Mouse (Mus musculus) lung, postnatal 14 days (tissue): ENCODE data around the gene Nckap5.
"Not testable (repeated sequence)": the region's sequence is repeated elsewhere in the genome, so short reads cannot be mapped to it uniquely, and the experiment has no call there.

Source experiments
- DNase-seq: peaks from one replicate; pipeline ENCODE4 v3.0.0; 2021

Nckap5 gene

DNA sequence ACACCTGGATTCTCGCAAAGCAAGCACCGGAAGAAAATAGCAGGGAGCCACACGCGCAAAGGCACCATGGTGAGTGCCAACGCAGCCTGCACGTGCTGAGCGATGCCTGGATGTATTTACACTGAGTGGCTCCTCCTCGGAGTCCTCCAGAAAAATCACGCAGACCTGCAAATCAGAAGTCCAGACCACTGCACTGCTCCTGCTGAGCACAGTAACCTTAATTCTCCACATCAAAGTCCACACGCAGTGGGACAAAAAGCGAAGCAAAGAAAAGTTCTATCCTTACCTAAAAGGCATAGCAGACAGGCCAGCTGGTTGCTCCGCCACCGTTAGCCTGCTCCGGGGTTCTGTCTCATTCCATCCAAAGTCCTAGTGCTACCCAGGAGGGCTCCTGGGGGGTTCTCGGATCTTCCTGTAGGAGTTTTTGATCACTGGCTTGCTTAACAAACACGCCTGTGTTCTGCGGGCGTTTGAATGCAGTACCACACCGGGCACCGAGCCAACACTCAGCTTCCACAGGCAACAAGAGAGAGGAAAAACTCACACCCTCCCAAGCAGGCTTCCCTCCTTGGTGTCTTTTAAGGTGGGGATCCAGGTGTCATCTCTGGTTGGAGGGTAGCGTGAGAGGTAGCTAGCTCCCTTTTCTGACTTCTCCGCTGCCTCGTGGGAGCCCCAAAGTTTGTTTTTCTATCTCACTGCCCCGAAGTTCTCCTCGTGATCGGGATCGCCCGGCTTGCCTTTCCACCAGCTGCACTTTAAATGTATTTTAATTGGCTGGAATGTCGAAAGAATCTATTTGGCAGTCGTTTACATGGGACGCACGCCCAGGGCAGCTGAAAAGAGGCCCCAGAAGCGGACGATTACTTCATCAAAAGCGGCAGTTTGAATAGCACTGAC lies at the start of gene Nckap5:
TSS of gene Nckap5 (minus strand) at position 769 of the 897 bp plus-strand sequence.
- DNase-seq = peak; percentile 78

DNA sequence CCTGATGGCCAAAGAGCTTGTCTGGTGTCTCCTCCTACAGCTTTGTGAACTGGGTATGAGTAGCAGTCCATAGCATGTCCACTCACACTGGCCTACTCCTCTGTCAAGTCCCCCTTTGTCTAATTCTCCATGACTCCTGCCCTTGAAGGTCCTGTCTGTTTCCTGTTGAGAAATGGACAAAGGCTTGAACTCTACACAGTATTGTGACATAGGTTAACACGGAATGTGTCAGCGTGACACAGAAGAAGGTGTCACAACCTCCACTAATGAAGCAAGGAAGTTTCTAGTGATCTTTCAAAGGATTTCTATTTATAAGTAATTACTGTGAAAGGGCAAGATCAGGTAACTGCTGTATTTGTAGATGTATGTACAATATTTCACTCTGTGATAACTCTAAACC lies 46.9 kb upstream of the Nckap5 start:
- no peak for DNase-seq

DNA sequence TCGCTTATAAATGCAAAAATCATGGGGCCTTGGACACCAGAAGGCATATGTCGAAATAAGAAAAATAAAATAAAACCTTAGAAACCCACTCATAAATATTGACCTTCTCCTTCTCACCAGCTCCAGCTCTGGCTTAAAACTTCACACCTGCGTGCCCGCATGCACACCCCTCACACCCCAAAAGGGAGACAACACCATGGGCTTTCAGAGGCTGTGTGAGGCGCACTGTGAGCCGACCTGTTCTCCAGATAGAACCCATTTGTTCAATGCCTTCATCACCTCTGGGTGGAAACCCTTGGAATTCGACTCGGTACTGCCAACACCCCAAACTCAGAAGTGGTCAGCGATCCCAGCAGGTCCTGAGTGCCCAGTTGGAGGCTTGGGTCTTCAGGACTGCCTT lies 37.8 kb upstream of the Nckap5 start:
- no peak for DNase-seq

DNA sequence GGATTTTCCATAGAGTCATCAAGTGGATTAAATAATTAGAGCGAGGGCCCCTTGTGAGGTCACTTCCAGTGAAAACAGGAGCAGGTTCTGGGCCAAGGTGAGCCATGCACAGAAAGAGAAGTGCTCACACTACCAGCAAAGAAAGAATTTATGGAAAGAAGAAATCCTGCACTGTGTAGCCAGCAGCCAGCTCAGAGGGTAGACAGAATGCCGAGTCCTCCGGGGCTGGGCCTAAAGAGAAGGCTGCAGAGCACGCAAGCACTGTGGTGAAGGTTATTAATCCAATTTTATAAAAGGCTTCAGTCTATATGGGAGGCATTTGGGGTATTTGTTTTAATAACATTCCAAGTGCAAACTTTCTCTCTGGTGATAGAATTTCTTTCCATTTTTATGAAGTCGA lies 37.3 kb upstream of the Nckap5 start:
- no peak for DNase-seq

DNA sequence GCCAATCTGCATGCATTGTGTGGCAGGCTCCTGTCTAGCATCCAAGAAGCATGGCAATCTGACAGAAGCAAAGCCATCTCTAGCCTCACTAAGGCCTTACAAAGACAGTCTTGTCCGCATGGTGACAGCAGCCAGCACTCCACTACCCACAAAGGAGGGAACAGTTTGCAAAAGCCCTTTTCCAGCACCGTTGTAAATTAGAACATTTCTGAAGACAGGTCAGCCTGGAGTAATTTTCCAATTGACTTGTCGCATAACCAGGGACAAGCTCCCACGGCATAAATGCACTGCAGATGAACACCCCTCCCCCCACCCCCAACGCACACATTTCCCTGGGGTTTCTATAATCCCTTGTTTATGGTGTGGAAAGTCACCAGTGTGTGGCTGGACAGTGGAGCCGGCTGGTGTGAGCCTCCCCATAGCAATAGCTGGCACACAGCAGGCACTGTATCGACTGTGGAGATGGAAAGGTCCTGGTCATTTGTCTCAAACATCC lies 35.0 kb upstream of the Nckap5 start:
- DNase-seq = no peak

DNA sequence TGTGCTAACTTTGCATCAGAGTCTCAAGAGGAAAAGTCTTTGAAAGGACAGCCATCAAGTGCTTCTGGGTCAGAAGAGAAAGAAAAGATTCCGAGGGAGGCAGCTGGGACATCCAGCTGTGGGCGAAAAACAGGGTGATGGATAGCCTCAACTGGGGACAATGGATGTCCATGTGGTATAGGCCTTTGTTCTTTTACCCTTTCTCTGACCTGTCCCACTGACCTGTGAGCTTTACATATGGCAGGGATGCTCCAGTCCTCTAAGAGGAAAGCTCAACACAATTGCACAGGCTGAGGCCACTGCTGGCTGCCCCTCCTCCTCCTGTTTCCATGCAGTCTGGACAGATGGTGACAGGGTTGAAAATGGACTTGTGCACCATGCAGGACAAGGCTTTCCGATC lies 31.2 kb upstream of the Nckap5 start:
- DNase-seq = no peak

DNA sequence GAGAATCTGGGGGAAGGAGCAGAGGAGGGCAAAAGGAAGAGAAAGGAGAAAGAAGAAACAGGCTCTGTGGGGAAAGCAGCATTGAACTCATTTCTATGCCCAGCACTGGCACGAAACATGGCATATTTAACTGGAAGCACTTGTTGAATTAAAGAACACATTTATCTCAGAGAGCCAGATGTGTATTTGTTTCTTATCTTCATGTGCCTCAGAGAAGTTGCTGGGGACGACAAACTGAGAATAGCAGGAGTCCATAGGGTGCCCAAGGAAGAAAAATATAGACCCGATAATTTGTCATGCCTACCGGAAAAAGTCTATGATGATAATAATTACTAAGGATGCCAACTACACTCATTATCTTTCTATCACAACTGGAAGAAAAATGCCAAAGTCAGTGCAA lies 29.9 kb upstream of the Nckap5 start:
- no peak for DNase-seq

DNA sequence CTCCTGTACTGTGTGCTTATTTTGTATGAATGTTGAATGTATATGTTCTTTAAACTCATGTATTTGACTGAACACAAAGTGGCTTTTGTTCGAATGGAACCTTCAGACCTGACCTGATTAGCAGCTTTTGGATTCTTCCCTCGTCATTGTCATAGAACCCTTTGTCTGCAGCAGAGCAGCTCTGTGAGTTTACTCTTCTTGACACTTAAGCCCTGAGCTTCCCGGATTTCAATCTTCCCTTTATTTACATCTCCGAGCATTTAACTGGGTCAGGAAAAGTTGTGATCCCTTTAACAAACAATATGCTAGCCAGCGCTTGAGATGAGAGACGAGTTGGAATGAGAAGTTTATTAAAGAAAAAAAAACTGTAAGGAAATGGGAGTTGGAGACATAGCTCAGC lies 18.9 kb upstream of the Nckap5 start:
- no peak for DNase-seq

DNA sequence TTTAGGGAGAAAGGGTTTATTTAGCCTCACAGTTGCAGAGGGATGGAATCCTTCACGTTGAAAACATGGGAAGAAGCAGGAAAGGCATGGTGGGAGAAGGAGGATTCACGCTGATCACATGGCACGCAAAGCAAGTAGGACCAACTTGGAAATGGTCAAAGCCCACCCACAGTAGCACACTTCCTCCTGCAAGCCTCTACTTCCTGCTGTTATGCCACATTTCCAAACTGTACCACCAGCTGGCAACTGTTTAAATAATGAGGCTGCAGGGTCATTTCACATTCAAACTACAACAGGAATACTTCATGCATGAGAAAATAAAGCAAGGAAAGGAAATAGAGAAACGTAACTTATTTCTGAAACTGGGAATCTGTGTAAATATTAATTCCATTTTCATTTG lies 15.7 kb upstream of the Nckap5 start:
- DNase-seq = no peak

DNA sequence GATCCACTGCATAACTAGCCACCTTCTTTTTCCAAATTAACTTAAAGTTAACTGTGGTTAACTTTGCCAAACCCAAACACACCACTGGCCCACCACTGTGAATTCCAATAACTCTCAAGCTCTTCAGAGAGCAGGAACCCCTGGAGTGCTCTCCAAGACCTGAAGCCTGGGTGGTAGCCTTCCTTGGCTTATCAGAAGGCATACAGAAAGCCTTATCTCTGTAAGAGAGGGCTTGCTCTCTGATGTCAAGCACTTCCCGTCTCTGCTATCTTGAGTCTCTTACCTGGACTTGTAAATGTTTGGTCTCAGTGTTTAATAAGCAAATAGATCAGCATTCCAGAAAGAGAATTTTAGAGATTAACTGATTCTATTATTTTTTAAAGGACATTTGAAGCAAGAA lies 2.3 kb upstream of the Nckap5 start:
- peak; percentile 7 for DNase-seq

DNA sequence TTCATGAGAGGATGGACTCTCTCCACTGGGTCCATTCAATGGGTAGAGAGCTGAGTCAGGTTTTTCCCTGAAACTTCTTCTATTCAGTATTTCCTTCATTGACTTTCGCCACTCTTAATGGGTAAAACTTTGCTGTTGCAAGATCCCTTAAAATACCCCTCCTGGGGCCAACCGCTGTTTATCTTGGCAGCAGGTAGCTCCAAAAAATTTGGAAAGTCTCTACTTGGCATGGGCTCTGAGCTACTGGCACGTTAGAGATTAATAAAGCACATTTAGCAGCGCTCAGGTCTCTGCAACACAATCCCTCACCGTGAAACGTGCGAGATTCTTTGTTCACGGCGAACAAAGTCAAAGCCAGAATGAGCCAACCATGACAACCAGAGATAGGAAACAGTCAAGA lies 1.6 kb downstream of the Nckap5 start:
- DNase-seq = peak; percentile 28

DNA sequence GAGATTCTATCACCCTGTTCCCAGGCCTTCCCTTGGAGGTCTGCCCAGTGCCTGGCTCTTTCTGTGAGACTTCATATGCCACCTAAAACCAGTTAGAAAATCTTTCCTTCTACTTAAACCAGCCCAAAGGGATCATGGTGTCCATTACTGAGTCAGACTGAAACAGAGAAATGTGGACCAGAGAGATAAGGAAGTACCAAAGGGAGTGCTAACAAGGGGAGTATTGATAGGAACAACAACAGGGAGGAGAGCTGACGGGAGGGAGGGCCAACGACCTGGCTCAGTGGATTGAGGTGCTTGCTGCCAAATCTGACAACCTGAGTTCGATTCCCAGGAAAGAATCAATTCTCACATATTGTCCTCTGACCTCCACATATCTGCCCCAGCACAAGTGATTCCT lies 5.8 kb downstream of the Nckap5 start:
- DNase-seq = no peak

DNA sequence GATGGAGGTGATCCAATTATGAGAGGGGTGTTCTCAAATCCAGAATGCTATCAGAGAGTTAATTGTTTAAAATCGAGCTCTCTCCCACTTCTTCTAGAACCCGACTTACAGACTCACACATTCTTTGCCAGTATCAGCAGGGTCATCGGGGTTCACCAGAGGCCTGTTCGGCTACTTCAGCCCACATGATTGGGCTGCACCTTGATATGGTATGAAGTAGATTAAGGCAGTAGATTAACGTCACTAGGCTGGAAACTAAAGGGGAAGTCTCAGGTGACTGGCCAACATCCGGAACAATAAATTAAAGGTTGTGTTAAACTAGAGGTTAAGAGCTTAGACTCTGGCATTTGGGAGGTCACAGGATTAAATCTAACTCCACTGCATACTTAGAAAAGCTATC lies 8.4 kb downstream of the Nckap5 start:
- no peak for DNase-seq

DNA sequence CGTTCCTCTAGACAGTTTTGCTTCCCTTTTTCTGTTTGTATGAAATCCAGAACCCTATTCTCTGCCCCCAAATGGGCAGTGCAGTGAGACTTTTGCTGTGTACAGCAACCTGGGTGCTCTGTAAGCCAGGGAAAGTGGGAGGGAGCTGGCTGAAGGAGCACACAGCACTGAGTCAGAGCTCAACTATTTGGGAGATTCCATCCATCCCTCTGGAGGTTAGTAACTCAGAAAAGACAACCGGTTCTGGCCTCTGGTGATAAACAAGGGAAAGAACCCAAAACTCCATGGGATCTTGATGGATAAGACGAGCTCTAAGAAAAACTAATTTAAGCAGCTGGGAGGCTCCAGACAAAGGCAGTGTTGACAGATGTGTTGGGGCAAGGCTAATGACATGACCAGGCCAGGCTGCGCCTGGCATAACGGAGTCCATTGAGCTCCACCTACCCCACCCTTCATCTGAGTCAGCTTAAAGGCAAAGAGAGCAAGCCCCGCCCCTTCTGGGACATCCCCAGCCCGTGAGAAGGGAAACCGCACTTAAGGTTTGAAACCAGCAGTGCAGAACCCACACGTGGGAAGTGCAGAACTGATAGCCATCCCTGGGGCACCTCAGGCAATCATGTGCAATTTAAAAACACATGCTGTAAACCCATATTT lies 13.1 kb downstream of the Nckap5 start:
- peak; percentile 43 for DNase-seq

DNA sequence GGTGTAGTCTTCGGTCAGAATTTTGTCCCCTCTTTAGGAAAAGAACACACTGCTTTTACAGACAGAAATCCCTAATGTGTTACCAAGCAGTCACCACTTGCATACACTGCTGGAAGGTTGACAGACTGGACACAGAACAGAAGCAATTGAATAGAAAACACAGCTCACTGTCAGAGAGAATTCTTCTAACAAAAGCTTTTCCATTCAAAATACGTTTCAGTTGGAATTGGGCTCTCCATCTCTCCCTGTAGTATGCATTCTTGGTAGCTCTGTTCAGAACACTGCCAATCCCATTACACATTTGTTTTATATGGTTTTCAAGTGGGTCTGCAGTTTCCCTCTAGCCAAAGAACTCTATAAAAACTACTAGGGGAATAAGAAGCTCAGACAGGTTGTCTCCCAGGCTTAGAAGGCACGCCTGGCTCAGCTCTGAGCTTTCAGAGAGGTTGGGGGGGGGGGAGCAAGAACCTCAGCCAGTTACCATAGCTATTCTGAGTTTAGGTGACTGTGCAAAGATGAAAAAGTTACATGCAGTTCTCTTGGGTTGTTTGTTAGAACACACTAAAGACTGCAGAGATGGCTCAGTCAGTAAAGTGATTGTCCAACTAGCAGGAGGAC lies 23.5 kb downstream of the Nckap5 start:
- DNase-seq = no peak

DNA sequence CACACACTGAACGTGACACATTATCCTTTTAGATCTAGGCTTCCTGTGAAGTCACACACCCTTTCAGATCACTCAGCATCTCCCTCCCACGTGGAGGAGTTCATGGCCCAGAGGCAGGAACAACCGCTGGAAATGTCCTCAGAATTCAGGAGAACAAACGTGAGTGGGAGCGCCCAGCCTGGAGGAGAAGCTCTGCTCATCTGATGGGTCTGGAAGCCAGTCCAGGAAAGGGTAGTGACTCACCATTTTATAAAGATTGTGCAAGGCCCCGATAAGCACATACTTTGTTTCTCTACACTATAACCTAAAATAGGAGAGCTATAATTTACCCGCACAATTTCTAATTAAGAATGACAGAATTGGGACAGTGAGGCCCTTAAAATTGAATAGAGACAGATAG lies 24.1 kb downstream of the Nckap5 start:
- DNase-seq = no peak

DNA sequence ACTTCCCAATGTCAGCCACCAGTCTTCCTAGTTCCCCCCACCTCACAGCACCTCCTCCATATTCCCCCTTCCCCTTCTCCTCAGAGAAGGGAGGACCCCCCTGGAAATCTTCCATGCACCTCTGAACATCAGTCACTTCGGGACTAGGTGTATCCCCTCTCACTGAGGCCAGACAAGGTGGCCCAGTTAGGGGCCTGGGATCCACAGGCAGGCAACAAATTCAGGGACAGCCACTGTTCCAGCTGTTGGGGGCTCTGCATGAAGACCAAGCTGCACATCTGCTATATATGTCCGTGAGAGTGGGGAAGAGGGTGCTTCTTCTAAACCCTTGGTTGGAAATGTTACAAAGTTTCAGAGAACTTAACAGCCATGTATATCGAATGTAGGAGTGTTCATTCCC lies 28.2 kb downstream of the Nckap5 start:
- no peak for DNase-seq

DNA sequence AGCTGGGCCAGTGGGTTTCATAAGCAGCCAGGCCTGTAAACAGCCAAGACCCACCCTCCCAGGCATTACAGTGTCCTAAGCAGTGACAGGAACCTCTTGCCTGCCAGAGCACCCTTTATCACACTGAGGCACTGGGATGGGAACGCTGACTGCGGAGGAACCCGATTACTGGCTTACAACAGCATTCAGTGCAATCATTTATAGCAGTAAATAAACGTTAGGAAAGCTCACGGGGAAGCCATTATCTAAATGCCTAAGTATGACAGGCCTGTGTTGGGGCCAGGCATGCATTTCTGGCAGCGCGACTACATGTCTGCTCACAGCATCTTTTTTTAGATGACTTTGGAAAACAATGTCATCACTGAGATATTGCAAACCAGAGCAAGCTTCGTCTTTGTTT lies 28.9 kb downstream of the Nckap5 start:
- peak; percentile 20 for DNase-seq

DNA sequence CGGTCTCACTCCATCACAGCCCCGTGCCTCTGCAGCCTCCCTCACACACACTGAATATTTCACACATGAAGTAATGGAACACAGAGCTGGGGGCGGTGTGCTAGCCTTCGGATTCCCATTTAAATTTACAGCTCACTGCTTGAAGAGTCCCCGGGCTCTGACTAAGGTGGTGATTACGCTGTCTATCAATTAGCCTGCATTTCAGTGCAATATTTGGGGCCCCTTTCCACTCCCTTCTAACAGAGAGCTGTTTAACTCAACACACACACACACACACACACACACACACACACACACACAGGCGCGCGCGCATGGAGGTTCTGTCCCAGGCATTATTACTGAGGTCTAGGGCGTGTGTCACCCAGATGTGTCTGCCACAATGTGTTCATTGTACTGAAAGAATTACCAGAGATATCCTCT lies 31.2 kb downstream of the Nckap5 start:
- no peak for DNase-seq

DNA sequence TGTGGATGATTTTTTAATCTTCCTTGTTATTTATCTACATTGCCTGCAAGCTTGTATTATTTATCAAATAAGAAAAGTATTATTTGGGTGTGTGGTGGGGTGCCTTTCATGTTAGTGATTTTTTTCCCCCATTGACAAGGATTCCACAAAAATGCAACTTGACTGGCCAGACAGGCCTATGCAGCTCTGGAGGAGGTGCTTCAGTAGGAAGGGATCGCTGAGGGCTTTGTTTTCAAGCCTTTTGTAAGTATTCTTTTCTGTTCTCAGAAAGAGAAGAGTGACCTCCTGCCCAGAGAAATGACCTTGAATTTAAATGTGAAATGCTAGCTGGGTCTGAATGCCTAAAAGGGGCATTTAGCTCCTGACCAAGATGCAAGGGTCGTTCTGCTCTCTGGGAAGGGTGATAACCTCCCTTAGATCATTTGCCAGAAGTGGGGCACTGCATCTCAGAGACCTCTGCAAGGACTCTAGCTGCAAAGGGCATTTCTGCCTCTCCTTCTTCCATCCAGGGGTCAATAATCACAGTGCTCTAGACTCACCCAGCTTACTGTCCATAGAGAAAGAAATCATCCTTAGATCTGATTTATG lies 50.2 kb downstream of the Nckap5 start:
- not testable (repeated sequence) for DNase-seq

DNA sequence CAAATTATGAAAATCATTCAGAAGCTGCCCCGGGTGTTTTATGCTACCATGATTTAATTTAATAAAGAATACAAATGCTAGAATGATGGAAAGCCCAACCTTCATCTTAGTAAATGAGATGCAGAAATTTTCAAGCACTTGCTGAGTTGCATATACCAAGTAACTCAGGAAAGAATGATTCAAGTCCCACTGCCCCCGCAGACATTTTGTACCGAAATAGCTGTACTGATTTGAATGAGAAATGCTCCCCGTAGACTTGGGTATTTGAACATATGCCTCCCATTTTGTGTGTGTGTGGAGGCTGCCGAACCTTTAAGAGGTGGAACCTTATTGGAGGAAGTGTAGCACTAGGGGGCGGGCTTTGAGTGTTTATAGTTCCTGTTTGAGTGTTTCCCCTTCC lies 56.7 kb downstream of the Nckap5 start:
- DNase-seq = not testable (repeated sequence)

DNA sequence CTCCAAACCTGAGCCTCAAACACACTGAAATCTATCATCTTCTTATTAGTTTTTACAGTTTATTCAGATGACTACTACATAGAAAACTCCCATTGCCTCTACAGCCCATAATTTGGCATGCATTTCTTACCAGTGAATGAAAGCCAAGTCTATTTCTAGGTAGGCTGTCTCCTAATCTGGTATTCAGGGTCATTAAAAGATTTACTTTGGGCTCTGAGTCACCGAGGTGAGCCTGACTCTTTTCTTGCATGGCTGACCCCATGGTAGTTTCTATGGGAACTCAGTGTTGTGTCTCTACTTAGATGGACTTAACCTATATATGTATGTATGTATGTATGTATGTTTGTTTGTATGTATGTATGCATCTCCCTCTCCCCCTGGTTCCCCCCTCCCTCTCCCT lies 63.6 kb downstream of the Nckap5 start:
- DNase-seq = no peak

DNA sequence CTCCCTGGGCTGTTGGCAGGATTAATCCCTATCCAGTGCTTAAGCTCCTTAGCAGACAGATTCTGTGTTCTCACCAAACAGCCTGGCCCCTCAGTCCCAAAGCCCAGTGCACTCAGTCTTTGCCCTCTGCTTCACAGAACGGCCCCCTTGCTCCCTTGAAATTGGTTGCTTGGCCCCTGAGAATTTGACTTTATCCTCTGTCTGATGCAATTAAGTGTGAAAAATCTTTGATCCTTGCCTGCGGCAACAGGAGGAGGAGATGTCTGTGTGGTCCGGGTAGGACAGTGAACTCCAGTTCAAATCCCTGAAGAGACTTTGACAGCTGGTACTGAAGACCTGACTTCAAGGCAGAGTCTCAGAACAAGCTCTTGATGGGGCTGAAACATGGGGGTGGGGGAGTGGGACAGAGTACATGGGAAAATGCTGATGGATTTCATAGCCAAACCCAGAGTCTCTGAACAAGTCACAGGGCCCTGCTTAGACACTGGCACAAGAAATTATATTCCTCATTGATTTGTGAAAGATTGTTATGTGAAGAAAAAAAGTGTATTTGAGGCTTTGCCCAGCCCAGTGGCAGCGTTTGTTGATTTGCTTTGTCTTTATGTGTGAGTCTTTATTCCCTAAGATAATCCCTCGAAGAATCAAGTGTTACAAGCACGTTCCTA lies 65.0 kb downstream of the Nckap5 start:
- DNase-seq = no peak
